Mouse (Mus musculus) embryonic fibroblast, embryonic 13.5 days (primary cell): Measurements from ENCODE around the gene Slc41a2. TPM values are rescaled to one million over a fixed set of nuclear protein-coding genes. Genes with fewer than 3 reads are reported as not detected.

ENCODE experiments used
- H3K27ac ChIP-seq: 2 replicates; pipeline ENCODE4 v1.5.1; 2012; ENCODE audit warnings: low read length, control low read depth, inconsistent platforms; ENCODE audit not compliant: insufficient read depth
- H3K4me1 ChIP-seq: 2 replicates; pipeline ENCODE4 v1.6.1; 2011; ENCODE audit warnings: low read length; ENCODE audit not compliant: control insufficient read depth, insufficient read depth
- H3K4me3 ChIP-seq: 2 replicates; pipeline ENCODE4 v1.5.1; 2011; ENCODE audit warnings: mild to moderate bottlenecking, control low read depth, low read length; ENCODE audit not compliant: insufficient read depth
- CTCF ChIP-seq: IDR thresholded peaks from 2 replicates; pipeline ENCODE4 v1.5.1; 2011; ENCODE audit warnings: mild to moderate bottlenecking, control low read depth, low read length, moderate library complexity, borderline replicate concordance; ENCODE audit not compliant: insufficient read depth
- POLR2A ChIP-seq: IDR thresholded peaks from 2 replicates; pipeline ENCODE4 v1.6.1; 2011; ENCODE audit warnings: low read depth, mild to moderate bottlenecking, control low read depth, low read length, moderate library complexity
- polyA plus RNA-seq: library from polyadenylated mRNA; stranded (reverse); fragments of >200 nt; gene quantifications from 2 replicates; pipeline ENCODE4 v1.2.4, GENCODE M21; 2011; ENCODE audit warnings: low read depth; ENCODE audit not compliant: missing spikeins, insufficient read length

The Slc41a2 gene
- polyA plus RNA-seq, 1 experiment = 10.1 TPM

- Histone ChIP-seq H3K4me1 (no peaks in the 10 kb centered on the region), H3K27ac (no peak overlapping the region), H3K4me3 (no peak overlapping the region)
- TF ChIP-seq CTCF (no peak), POLR2A (no peak)
Observed at GRCm38 (mm10) chr10:83218778-83219177, 118.9 kb downstream of the Slc41a2 start.

GRCm38 (mm10) chr10:83217256-83217655, 120.4 kb downstream of the Slc41a2 start:
- TF ChIP-seq CTCF (no peak), POLR2A (no peak)
- H3K4me1 ChIP-seq = no peaks in the 10 kb centered on the region
- H3K27ac ChIP-seq = no peak overlapping the region
- no peak overlapping the region for H3K4me3 ChIP-seq

GRCm38 (mm10) chr10:83215559-83215958, 122.1 kb downstream of the Slc41a2 start:
- Histone ChIP-seq H3K4me1 (no peaks in the 10 kb centered on the region), H3K4me3 (no peak overlapping the region), H3K27ac (no peak overlapping the region)
- TF ChIP-seq POLR2A = no peak
- no peak for TF ChIP-seq CTCF

- no peak overlapping the region for H3K4me3 ChIP-seq
- H3K27ac ChIP-seq = no peak overlapping the region
- no peaks in the 10 kb centered on the region for H3K4me1 ChIP-seq
- no peak for TF ChIP-seq CTCF
- TF ChIP-seq POLR2A = no peak
Observed at GRCm38 (mm10) chr10:83212618-83213017, 125.1 kb downstream of the Slc41a2 start.

- TF ChIP-seq POLR2A (no peak), CTCF (no peak)
- Histone ChIP-seq H3K4me3 (no peak overlapping the region), H3K27ac (no peak overlapping the region), H3K4me1 (no peaks in the 10 kb centered on the region)
Observed at GRCm38 (mm10) chr10:83210968-83211583, 126.6 kb downstream of the Slc41a2 start.

- no peaks in the 10 kb centered on the region for H3K4me1 ChIP-seq
- no peak overlapping the region for H3K27ac ChIP-seq
- no peak overlapping the region for H3K4me3 ChIP-seq
- no peak for TF ChIP-seq CTCF
- no peak for TF ChIP-seq POLR2A
Observed at GRCm38 (mm10) chr10:83210122-83210521, 127.6 kb downstream of the Slc41a2 start.

- no peak for TF ChIP-seq POLR2A
- TF ChIP-seq CTCF = no peak
- no peak overlapping the region for H3K27ac ChIP-seq
- H3K4me1 ChIP-seq = no peaks in the 10 kb centered on the region
- no peak overlapping the region for H3K4me3 ChIP-seq
Observed at GRCm38 (mm10) chr10:83209388-83209787, 128.3 kb downstream of the Slc41a2 start.

- Histone ChIP-seq H3K4me3 (no peak overlapping the region), H3K4me1 (no peaks in the 10 kb centered on the region), H3K27ac (no peak overlapping the region)
- TF ChIP-seq CTCF (no peak), POLR2A (no peak)
Observed at GRCm38 (mm10) chr10:83208436-83208835, 129.2 kb downstream of the Slc41a2 start.

GRCm38 (mm10) chr10:83202906-83203702, 134.6 kb downstream of the Slc41a2 start:
- Histone ChIP-seq H3K4me1 (peaks cover 3% of the 10 kb centered on the region), H3K4me3 (no peak overlapping the region), H3K27ac (no peak overlapping the region)
- TF ChIP-seq CTCF (no peak), POLR2A (no peak)

GRCm38 (mm10) chr10:83201525-83201924, 136.2 kb downstream of the Slc41a2 start:
- H3K4me3 ChIP-seq = no peak overlapping the region
- TF ChIP-seq CTCF (no peak), POLR2A (no peak)
- no peak overlapping the region for H3K27ac ChIP-seq
- peaks cover 3% of the 10 kb centered on the region for H3K4me1 ChIP-seq
